Mouse (Mus musculus) bone marrow, adult 2 months (tissue): Measurements from ENCODE around the gene Angel1.

Source experiments
- CTCF ChIP-seq: fragments of 200-500 bp; IDR thresholded peaks from 2 replicates; pipeline ENCODE4 v1.5.1; 2011; ENCODE audit warnings: low read length, control low read depth; ENCODE audit not compliant: control insufficient read depth, insufficient read depth
- POLR2A ChIP-seq: fragments of 200-500 bp; IDR thresholded peaks from 2 replicates; pipeline ENCODE4 v1.6.1; 2011; ENCODE audit warnings: low read depth, mild to moderate bottlenecking, control low read depth, low read length, borderline replicate concordance; ENCODE audit not compliant: control insufficient read depth

DNA sequence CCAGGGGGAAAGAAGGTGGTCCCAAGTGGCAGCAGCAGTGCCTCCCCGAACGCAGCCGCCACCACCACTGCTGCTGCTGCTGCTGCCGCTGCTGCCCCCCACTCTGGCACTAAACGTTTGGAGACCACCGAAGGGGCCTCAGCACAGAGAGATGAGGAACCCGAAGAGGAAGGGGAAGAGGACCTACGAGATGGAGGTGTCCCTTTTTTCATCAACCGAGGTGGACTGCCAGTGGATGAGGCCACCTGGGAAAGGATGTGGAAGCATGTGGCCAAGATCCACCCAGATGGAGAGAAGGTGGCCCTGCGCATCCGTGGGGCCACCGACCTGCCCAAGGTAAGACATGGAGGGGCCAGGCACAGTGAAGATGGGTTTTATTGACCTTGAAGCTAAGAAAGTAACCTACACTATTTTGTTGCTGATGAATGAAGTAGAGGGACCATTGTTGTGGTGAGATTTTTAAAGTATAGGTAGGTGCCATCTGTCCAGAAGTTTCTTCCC, 46.2 kb downstream of the Angel1 start:
- TF ChIP-seq CTCF: no peak
- no peak for TF ChIP-seq POLR2A
